Mouse (Mus musculus): ENCODE results near the gene Slc35e4. TPM values are rescaled to one million over a fixed set of nuclear protein-coding genes. Genes with fewer than 3 reads are reported as not detected.
A peak's percentile ranks its signal among the peaks of the same experiment; 100 is the strongest.
"Not testable (repeated sequence)": the region's sequence is repeated elsewhere in the genome, so short reads cannot be mapped to it uniquely, and the experiment has no call there.

Gene Slc35e4
- polyA plus RNA-seq, 1 experiment from 2014 or later, result 6.7 TPM

DNA sequence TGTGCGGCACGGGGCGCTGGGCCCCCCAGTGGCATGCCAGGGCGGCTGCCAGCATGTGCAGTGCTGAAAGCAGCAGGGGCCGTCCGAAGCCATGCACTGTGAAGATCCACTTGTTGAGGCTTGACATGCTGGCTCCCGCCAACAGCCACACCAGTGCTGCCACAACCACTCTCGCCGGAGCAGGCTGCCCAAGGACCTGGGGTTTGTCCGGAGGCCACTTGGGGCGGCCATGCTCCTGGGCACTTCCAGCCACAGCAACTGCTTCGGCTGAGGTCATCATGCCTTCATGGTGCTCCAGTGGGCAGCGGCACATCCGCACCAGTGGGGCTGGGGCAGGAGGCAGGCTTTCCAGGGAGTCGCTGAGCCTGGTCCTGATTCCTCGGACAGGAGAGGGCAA, 1.6 kb downstream of the Slc35e4 start:
- H3K9ac ChIP-seq, result peak overlapping the region; percentile 73
- peak overlapping the region; percentile 65 for H3K4me3 ChIP-seq
- peak overlapping the region; percentile 91 for H3K4me2 ChIP-seq
- WGBS, result 1% methylated on average over 16 of the region's 16 CpGs
- H3K27ac ChIP-seq, result no peak overlapping the region; the same call in 1 of the 2 replicates
- H3K36me3 ChIP-seq (ENCODE audit: poor library complexity, severe bottlenecking), result no peaks in the 10 kb centered on the region
- ATAC-seq, result peak; percentile 31
- no peaks in the 10 kb centered on the region; the same call in 1 of the 2 replicates for H3K27me3 ChIP-seq
- peaks cover 48% of the 10 kb centered on the region for H3K4me1 ChIP-seq
- H3K9me3 ChIP-seq (replicated peaks), result no peaks in the 10 kb centered on the region

DNA sequence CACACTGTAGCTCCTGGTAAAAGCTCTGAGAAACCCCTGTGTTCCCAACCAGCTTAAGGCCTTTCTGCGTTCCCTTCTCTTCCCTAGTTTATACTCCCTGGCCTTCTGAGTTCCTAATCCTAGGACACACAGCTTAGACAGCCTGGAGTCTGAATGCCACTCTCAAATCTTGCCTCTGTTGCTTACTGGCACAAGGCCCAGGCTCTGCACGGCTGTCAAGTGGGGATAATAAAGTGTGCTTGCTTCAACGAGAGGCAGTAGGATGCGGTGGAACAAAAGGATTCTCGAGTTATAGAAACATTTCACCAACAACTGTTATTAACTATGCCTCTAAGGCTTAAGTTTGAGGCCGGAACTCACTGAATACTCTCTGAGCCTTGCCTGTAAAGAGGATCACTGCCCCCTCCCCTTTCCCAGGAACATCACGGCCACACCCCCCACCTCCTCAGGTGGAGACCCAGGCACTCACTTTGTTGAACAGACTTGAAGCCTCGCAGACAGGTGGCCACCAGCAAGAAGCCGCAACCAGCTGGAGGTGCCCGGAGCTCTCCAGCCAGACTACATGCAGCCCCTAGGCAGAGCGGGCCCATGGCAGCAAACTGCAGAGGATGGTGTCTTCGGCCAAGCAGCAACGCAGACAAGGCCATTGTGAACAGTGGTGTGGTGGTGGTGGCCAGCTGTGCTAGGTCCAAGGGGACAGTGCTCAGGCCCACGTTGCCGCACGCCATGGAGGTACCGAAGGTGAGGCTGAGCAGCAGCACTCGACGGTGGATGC, 2.2 kb downstream of the Slc35e4 start:
- H3K27ac ChIP-seq, result peak overlapping the region; percentile 7; the same call in 1 of the 2 replicates
- no peaks in the 10 kb centered on the region for H3K9me3 ChIP-seq (replicated peaks)
- WGBS, result 9% methylated on average over 19 of the region's 19 CpGs
- H3K9ac ChIP-seq, result peak overlapping the region; percentile 73
- ATAC-seq, result no peak; the same call in 1 of the 2 replicates
- peaks cover 48% of the 10 kb centered on the region for H3K4me1 ChIP-seq
- peaks cover 4% of the 10 kb centered on the region for H3K36me3 ChIP-seq (ENCODE audit: poor library complexity, severe bottlenecking)
- no peaks in the 10 kb centered on the region; the same call in 1 of the 2 replicates for H3K27me3 ChIP-seq
- H3K4me3 ChIP-seq, result peak overlapping the region; percentile 65
- peak overlapping the region; percentile 91 for H3K4me2 ChIP-seq

DNA sequence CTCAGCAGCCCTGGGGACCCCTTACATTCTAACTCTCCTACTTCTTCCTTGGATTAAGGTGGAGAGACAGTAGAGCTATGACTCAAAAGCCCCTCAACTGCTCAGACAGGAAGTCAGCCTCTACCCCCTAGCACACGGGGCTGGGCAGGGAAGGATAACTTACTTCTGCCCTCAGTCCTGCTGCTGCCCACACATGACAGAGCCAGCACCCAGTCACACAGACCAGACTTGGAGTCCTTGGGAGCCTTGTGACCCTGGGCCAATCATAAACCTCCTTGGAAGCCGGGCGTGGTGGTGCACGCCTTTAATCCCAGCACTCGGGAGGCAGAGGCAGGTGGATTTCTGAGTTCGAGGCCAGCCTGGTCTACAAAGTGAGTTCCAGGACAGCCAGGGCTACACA, 3.0 kb downstream of the Slc35e4 start:
- 90% methylated on average over 6 of the region's 6 CpGs for WGBS
- not testable (repeated sequence) for H3K27me3 ChIP-seq; ATAC-seq; H3K9me3 ChIP-seq (replicated peaks); H3K27ac ChIP-seq; H3K4me3 ChIP-seq
- peak overlapping the region; percentile 91 for H3K4me2 ChIP-seq
- H3K9ac ChIP-seq, result peak overlapping the region; percentile 37; the same call in 1 of the 2 replicates
- peaks cover 48% of the 10 kb centered on the region for H3K4me1 ChIP-seq
- peaks cover 13% of the 10 kb centered on the region for H3K36me3 ChIP-seq (ENCODE audit: poor library complexity, severe bottlenecking)

DNA sequence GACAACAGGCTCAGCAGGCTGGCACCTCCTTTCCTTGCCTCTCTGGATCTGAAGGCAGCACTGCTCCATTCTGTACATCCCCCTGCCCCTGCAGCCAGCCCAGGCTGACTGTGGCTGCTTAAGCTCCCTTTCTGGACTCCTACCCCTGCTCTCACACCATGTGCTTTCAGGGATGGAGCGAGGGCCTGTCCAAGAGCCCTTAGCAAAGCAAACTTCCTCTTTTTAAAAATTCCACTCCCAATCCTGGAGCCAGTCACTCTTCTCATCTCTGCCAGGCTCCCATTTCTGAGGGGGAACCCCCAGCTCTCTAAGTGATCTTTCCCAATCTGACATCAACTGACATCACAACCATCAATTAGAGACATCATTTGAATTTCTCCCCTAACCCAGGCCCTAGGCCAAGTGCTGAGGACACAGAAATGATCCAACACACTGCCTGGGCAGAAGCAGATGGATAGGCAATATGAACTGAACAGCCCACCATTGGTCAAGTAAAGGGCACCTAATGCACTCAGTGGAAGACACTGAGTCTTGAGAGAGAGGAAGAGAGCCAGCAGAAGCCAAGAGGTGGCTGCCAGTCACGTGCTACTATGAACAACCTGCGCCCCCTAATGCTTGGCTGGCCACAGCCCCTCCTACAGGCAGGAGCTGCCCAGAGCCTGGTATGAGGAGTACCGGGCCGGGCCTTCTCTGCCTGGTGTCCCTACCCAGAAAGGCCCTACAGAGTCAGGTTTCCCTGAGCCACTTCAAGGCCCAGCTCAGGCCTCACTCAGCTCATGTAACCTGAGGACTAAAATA, 3.8 kb downstream of the Slc35e4 start:
- H3K9ac ChIP-seq, result 0 out of 2 replicates have a peak overlapping the region, but pooled peaks have one; percentile 37

DNA sequence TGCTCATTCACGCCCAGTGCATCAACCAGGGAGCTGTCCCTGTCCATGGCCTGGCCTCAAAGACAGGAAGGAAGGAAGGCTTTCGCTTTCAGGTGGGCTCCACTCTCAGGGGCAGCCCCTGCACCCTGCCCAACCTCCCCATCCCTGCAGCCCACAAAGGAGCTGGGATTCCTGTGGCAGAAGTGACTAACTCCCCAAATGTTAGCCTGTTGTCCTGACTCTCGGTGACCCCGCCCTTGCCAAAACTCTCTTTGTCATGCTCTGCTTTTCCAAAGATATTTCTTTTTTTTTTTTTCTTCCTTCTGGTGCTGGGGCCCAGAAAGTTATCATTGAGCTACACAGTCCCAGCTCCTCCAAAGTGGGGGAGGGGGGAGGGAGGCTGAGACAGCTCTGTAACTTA, 5.2 kb downstream of the Slc35e4 start:
- ATAC-seq, result no peak
- Histone ChIP-seq H3K9ac (no peak overlapping the region), H3K9me3 (replicated peaks) (no peaks in the 10 kb centered on the region), H3K27me3 (no peaks in the 10 kb centered on the region), H3K4me3 (no peak overlapping the region), H3K36me3 (ENCODE audit: poor library complexity, severe bottlenecking) (peaks cover 25% of the 10 kb centered on the region), H3K27ac (no peak overlapping the region), H3K4me2 (no peak overlapping the region), H3K4me1 (peaks cover 46% of the 10 kb centered on the region)
- WGBS, result 82% methylated on average over 4 of the region's 4 CpGs

More for the DNA sequence above, 3.8 kb downstream of the Slc35e4 start:
- Histone ChIP-seq H3K36me3 (ENCODE audit: poor library complexity, severe bottlenecking) (peaks cover 19% of the 10 kb centered on the region), H3K27me3 (no peaks in the 10 kb centered on the region), H3K9me3 (replicated peaks) (no peaks in the 10 kb centered on the region), H3K4me1 (peaks cover 48% of the 10 kb centered on the region), H3K4me2 (peak overlapping the region; percentile 91), H3K27ac (no peak overlapping the region), H3K4me3 (0 out of 2 replicates have a peak overlapping the region, but pooled peaks have one; percentile 3)
- 60% methylated on average over 5 of the region's 5 CpGs for WGBS
- ATAC-seq, result no peak

DNA sequence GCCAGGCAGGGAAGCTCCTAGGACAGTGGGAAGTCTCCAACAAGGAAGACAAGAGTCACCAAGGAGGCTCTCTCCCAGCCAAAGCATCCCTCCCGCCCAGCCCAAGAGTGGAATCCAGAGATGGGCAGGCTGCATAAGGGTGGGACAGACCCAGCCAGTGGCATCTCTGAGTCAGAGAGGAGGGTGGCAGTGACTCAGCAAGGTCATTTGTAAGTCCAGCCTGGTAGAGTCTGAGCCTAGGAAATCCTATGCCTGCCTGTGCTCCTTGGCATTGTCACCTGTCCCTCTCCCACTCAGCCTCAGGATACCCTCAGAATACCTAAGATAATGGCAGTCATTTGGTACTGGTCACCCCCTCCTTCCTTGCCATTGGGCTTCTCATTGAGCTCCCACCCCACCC, 9.0 kb downstream of the Slc35e4 start:
- no peak overlapping the region for H3K27ac ChIP-seq
- no peak overlapping the region for H3K9ac ChIP-seq
- peaks cover 32% of the 10 kb centered on the region for H3K36me3 ChIP-seq (ENCODE audit: poor library complexity, severe bottlenecking)
- no peak for ATAC-seq
- no peaks in the 10 kb centered on the region for H3K9me3 ChIP-seq (replicated peaks)
- WGBS, result 67% methylated on average over 1 of the region's 1 CpGs
- H3K4me1 ChIP-seq, result peaks cover 13% of the 10 kb centered on the region
- no peak overlapping the region for H3K4me3 ChIP-seq
- no peak overlapping the region for H3K4me2 ChIP-seq
- H3K27me3 ChIP-seq, result no peaks in the 10 kb centered on the region

DNA sequence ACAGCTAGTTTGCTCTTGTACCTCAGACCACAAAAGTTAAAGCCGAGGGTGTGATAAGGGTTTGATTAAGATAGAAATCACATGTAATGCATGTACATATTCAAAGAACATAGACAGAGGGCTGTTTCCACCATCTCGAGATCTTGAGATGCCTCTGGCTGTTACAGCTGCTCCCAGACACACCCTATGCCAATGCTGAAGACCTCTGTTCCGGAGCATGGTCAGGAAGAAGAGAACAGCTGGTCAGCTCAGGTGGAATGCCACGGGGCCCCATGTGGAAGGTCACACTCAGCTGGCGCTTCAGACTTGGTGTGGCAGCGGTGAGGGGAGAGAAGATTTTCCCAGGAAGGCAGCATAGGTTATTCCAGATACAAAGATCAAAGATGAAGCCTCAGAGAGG, 9.8 kb downstream of the Slc35e4 start:
- Histone ChIP-seq H3K4me3 (no peak overlapping the region), H3K9me3 (replicated peaks) (no peaks in the 10 kb centered on the region), H3K27me3 (no peaks in the 10 kb centered on the region), H3K4me1 (peaks cover 7% of the 10 kb centered on the region; the same call in 1 of the 2 replicates), H3K9ac (no peak overlapping the region), H3K36me3 (ENCODE audit: poor library complexity, severe bottlenecking) (peaks cover 32% of the 10 kb centered on the region), H3K4me2 (no peak overlapping the region), H3K27ac (no peak overlapping the region)
- 85% methylated on average over 6 of the region's 6 CpGs for WGBS
- ATAC-seq, result no peak

DNA sequence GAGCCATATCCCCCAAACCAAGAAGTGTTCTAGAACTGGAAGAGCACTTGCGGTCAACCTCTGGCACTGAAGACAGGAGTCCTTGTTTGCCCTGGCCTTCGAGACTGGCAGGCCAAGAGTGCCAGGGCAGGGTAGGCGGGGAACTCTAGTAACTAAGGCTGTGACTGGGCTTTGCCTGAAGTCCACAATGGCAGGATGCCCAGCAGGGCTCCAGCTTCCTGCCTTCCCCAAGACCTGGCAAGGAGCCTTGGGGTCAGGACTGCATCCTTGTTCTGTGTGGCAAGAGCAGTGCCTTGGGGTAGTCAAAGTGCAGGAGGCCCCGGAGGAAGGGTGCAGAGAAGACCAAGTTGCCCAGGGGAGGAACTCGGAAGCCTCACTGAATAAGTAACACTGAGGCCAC, 11.4 kb downstream of the Slc35e4 start:
- Histone ChIP-seq H3K36me3 (ENCODE audit: poor library complexity, severe bottlenecking) (peaks cover 47% of the 10 kb centered on the region), H3K4me2 (no peak overlapping the region), H3K4me1 (peaks cover 5% of the 10 kb centered on the region; the same call in 1 of the 2 replicates), H3K9me3 (replicated peaks) (no peaks in the 10 kb centered on the region), H3K27me3 (no peaks in the 10 kb centered on the region), H3K4me3 (no peak overlapping the region), H3K27ac (no peak overlapping the region), H3K9ac (no peak overlapping the region)
- WGBS, result 80% methylated on average over 5 of the region's 5 CpGs
- ATAC-seq, result no peak

DNA sequence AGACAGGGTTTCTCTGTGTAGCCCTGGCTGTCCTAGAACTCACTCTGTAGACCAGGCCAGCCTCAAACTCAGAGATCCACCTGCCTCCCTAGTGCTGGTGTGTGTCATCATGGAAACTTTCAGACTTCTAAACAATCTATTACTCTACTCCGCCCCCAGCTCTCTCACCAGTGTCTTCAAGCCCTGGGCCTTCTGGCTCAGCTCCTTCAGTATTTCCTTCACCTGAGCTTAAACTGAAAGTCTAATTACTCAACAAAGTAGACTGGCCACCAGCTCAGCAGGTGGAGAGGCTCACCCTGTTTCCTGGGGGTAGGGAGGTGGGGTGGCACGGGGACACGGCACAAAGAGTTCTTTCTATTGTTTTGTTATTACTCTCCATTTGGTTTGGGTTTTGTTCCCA, 11.9 kb downstream of the Slc35e4 start:
- H3K36me3 ChIP-seq (ENCODE audit: poor library complexity, severe bottlenecking), result peaks cover 50% of the 10 kb centered on the region
- H3K9me3 ChIP-seq (replicated peaks), result no peaks in the 10 kb centered on the region
- ATAC-seq, result no peak
- no peaks in the 10 kb centered on the region for H3K27me3 ChIP-seq
- no peak overlapping the region for H3K4me3 ChIP-seq
- peaks cover 6% of the 10 kb centered on the region; the same call in 1 of the 2 replicates for H3K4me1 ChIP-seq
- WGBS, result 84% methylated on average over 3 of the region's 3 CpGs
- no peak overlapping the region for H3K4me2 ChIP-seq
- no peak overlapping the region for H3K27ac ChIP-seq
- H3K9ac ChIP-seq, result no peak overlapping the region

DNA sequence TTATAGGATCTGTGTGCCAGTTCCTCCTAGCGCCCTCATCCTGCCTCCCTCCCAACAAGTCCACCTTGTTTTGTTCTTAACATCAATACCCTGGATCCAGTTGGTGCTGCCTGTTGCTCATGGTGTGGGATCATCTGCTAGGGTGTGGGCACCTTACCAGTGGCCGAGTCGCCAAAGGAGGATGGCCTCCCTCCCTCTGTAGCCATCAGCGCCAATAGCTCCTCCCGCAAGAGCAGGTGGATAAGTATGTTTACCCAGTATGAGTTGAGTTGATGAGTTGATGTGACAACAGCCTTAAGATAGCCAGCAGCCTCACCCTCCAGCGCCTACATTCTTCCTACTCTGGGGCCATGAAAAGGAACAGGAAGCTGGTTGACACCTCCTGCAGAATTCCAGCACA, 14.2 kb downstream of the Slc35e4 start:
- WGBS, result 89% methylated on average over 6 of the region's 6 CpGs
- H3K36me3 ChIP-seq (ENCODE audit: poor library complexity, severe bottlenecking), result peaks cover 41% of the 10 kb centered on the region
- ATAC-seq, result no peak

DNA sequence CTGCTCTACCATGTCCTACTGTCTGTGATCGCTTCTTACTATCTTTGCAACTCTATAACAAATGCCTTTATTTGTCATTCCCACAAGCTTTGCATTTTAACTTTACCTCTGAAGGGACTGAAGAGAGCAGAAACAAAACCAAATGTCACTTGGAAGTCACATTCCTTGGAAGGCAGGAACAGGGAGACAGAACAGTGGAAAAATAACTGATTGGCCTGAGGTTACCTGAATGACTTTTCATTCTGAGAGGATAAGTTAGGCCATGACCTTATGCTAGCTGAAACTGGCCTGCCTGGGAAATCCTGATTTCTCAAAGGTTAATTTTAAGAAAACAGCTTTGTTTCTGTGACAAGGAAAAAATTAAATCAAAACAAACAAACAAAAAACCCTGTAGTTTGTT, 18.5 kb downstream of the Slc35e4 start:
- Histone ChIP-seq H3K27me3 (no peaks in the 10 kb centered on the region), H3K4me2 (no peak overlapping the region), H3K9ac (no peak overlapping the region), H3K9me3 (replicated peaks) (no peaks in the 10 kb centered on the region), H3K4me1 (peaks cover 12% of the 10 kb centered on the region), H3K36me3 (ENCODE audit: poor library complexity, severe bottlenecking) (peaks cover 28% of the 10 kb centered on the region), H3K27ac (no peak overlapping the region), H3K4me3 (no peak overlapping the region)
- 100% methylated on average over 1 of the region's 1 CpGs for WGBS
- ATAC-seq, result no peak

More for the DNA sequence above, 14.2 kb downstream of the Slc35e4 start:
- H3K4me3 ChIP-seq, result no peak overlapping the region
- H3K9me3 ChIP-seq (replicated peaks), result no peaks in the 10 kb centered on the region
- H3K4me1 ChIP-seq, result peaks cover 6% of the 10 kb centered on the region; the same call in 1 of the 2 replicates
- no peak overlapping the region for H3K9ac ChIP-seq
- H3K4me2 ChIP-seq, result no peak overlapping the region
- H3K27me3 ChIP-seq, result no peaks in the 10 kb centered on the region
- no peak overlapping the region for H3K27ac ChIP-seq

DNA sequence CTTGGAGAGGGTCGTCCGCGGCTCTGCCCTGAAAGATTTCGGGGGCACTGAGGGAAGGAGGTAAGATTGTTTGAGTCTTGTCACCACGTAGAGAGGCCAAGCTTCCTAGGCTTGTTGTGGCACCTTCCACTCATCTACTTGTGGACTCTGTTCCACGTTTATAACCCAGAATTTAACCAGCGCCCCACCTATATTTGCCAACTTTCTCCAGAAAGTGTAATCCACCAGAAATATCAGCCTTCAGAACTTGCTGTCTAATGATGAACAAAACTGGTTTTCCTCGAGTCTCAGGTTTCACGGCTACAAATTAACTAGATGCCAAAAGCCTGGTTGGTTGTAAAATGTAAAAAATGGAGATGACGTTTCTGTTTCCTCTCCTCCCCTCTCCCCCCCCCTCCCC, 19.0 kb downstream of the Slc35e4 start:
- no peaks in the 10 kb centered on the region for H3K27me3 ChIP-seq
- peak overlapping the region; percentile 82 for H3K27ac ChIP-seq
- no peak for ATAC-seq
- 7% methylated on average over 10 of the region's 10 CpGs for WGBS
- H3K9ac ChIP-seq, result peak overlapping the region; percentile 69
- H3K4me2 ChIP-seq, result peak overlapping the region; percentile 75
- H3K4me3 ChIP-seq, result peak overlapping the region; percentile 50
- peaks cover 12% of the 10 kb centered on the region for H3K4me1 ChIP-seq
- no peaks in the 10 kb centered on the region for H3K9me3 ChIP-seq (replicated peaks)
- peaks cover 28% of the 10 kb centered on the region for H3K36me3 ChIP-seq (ENCODE audit: poor library complexity, severe bottlenecking)
